Mouse (Mus musculus) embryonic facial prominence, embryonic 15.5 days (tissue): Measurements from ENCODE around the gene Rpp25l. TPM values are rescaled to one million over a fixed set of nuclear protein-coding genes. Genes with fewer than 3 reads are reported as not detected.

ENCODE experiments used
- ATAC-seq: fragments of 200-750 bp; cut with Nextera tagmentation; 2 replicates; pipeline ENCODE4 v1.8.0; 2017; ENCODE audit warnings: low read depth, moderate TSS enrichment; ENCODE audit not compliant: insufficient number of reproducible peaks, low FRiP score, low TSS enrichment
- H3K27ac ChIP-seq: fragments of 300-500 bp; sonication (generic); replicated peaks from 2 replicates; pipeline ENCODE4 v1.5.1; 2015; ENCODE audit warnings: mild to moderate bottlenecking, inconsistent platforms
- H3K27me3 ChIP-seq: fragments of 300-500 bp; sonication (generic); 2 replicates; pipeline ENCODE4 v1.6.1; 2015; ENCODE audit warnings: inconsistent platforms
- H3K36me3 ChIP-seq: fragments of 300-500 bp; sonication (generic); 2 replicates; pipeline ENCODE4 v1.6.1; 2015; ENCODE audit warnings: mild to moderate bottlenecking, inconsistent platforms
- H3K4me1 ChIP-seq: fragments of 300-500 bp; sonication (generic); 2 replicates; pipeline ENCODE4 v1.6.1; 2015; ENCODE audit warnings: inconsistent platforms
- H3K4me2 ChIP-seq: fragments of 300-500 bp; sonication (generic); replicated peaks from 2 replicates; pipeline ENCODE4 v1.6.1; 2015; ENCODE audit warnings: mild to moderate bottlenecking, inconsistent platforms
- H3K4me3 ChIP-seq: fragments of 300-500 bp; sonication (generic); replicated peaks from 2 replicates; pipeline ENCODE4 v1.5.1; 2015; ENCODE audit warnings: mild to moderate bottlenecking, inconsistent platforms
- H3K9ac ChIP-seq: fragments of 300-500 bp; sonication (generic); 2 replicates; pipeline ENCODE4 v1.6.1; 2015; ENCODE audit warnings: inconsistent platforms
- H3K9me3 ChIP-seq: fragments of 300-500 bp; sonication (generic); replicated peaks from 2 replicates; pipeline ENCODE4 v1.6.1; 2016; ENCODE audit warnings: inconsistent platforms
- WGBS: fragments of 180-500 bp; shearing (Covaris S2); methylation state at CpG from one replicate; pipeline ENCODE4 v1.1.7; 2015; 5-methylcytosine and 5-hydroxymethylcytosine counted together
- polyA plus RNA-seq: library from polyadenylated mRNA; unstranded; fragments of >200 nt; fragmentation: Nextera tagmentation; extraction: Ambion mirVana; gene quantifications from 2 replicates; pipeline ENCODE4 v1.2.1, GENCODE M21; 2015

Gene Rpp25l
- polyA plus RNA-seq, 1 experiment from 2014 or later, result 70.0 TPM

DNA sequence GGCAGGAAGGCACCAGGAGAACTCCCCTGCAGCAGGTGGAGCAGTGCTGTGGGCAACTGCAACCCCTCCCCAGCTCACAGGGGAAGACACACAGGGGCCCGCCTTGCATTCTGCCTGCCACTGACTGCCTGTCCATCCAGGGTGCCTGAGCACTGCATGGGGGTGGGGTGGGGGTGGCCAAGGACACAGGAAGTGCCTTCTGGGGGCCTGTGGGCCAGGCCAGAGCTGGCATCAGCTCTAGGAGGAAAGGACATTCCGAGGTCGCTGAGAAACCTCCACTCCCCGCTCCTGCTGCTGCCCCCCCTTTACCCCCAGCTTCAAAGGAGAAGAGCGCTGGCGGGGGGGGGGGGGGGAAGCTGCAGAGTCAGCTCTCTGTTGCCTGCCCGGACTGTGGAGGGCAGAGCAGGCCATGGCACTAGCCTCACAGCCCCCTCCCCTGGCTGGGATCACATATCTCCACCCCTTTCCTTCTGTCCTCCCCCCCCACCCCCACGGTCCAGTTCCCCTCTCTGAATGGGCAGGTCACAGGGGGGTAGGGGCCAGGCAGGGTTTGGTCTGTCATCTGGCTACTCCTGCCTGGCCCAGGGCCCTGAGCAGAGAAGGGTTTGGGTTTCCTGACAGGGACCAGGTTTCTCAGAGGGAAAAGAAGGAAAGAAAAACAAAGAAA lies 48.2 kb downstream of the Rpp25l start:
- no peaks in the 10 kb centered on the region for H3K9me3 ChIP-seq
- 8% methylated on average over 7 of the region's 8 CpGs for WGBS
- no peaks in the 10 kb centered on the region for H3K36me3 ChIP-seq
- H3K27me3 ChIP-seq, result no peaks in the 10 kb centered on the region
- H3K27ac ChIP-seq, result no peak overlapping the region
- H3K4me2 ChIP-seq, result no peak overlapping the region
- no peak overlapping the region for H3K9ac ChIP-seq
- H3K4me1 ChIP-seq, result peaks cover 35% of the 10 kb centered on the region
- no peak overlapping the region for H3K4me3 ChIP-seq
- no peak for ATAC-seq

DNA sequence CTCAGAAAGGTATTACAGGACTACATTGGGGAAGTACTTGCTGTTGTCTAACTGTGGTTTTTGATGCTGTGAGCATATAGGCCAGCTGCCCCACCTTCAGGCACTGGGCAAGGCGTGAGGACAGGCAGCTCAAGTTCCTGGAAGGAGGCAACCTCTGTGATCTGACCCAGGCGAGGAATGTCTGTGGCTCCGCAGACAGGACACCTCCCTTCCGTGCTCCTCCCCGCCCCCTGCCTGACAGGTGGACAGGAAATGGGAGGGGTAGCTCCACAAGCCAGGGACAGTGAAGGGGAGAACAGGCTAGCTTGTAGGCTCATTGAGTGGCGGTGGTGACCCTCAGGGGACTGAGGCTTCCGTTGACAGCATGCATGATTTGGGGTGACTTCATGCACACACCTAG lies 48.8 kb downstream of the Rpp25l start:
- Histone ChIP-seq H3K4me3 (no peak overlapping the region), H3K9me3 (no peaks in the 10 kb centered on the region), H3K27me3 (no peaks in the 10 kb centered on the region), H3K27ac (no peak overlapping the region), H3K9ac (no peak overlapping the region), H3K4me2 (no peak overlapping the region), H3K4me1 (peaks cover 35% of the 10 kb centered on the region), H3K36me3 (no peaks in the 10 kb centered on the region)
- no peak for ATAC-seq
- 33% methylated on average over 7 of the region's 7 CpGs for WGBS

DNA sequence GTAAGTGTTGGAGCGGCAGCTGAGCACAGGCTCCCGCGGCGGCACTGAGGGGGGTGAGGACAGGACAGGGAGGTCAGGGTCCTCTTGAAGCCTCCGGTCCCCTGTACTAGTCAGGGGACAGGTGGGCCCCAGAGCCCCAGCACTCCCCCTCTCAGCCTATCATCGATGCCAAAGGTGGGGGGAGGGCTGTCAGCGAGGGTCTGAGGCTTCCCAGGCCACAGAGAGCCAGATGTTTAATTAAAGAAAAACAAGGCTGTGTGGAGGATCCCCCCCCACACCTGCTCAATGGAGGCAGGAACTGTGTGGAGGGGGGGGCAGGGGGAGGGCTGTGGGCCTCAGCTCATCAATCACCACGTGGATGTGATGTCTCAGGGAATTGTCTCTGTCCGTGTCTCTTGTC lies 49.7 kb downstream of the Rpp25l start:
- Histone ChIP-seq H3K9ac (no peak overlapping the region), H3K36me3 (no peaks in the 10 kb centered on the region), H3K4me1 (peaks cover 43% of the 10 kb centered on the region), H3K4me2 (no peak overlapping the region), H3K27ac (no peak overlapping the region), H3K9me3 (no peaks in the 10 kb centered on the region), H3K4me3 (no peak overlapping the region), H3K27me3 (peaks cover 2% of the 10 kb centered on the region; the same call in 1 of the 2 replicates)
- ATAC-seq, result no peak
- 46% methylated on average over 9 of the region's 9 CpGs for WGBS

DNA sequence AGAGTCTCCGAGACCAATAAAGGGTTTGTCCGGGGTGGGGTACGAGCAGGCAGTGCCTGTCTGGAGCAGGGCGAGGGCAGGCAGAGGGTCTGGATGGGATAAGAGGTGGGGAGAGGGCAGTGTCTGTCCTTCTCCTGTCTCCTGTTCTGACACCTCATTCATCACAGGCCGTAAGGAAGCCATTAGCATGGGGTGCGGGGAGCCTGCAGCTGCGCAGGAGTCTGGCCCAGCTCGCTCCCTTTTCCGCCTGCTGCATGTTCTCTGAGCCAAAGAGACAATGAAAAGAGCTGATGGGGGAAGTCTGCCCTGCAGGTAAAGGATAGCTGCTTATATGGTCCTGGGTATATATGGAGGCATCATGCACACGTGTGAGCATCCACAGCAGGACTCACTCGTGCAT lies 50.6 kb downstream of the Rpp25l start:
- WGBS, result 67% methylated on average over 11 of the region's 11 CpGs

More for the DNA sequence above, 50.6 kb downstream of the Rpp25l start:
- Histone ChIP-seq H3K9me3 (no peaks in the 10 kb centered on the region), H3K4me2 (no peak overlapping the region), H3K4me1 (peaks cover 50% of the 10 kb centered on the region), H3K27me3 (peaks cover 7% of the 10 kb centered on the region; the same call in 1 of the 2 replicates), H3K27ac (no peak overlapping the region), H3K4me3 (no peak overlapping the region), H3K36me3 (no peaks in the 10 kb centered on the region), H3K9ac (no peak overlapping the region)
- no peak for ATAC-seq

Other genes starting within 250 kb of the Rpp25l start
- gene Kif24, start 248.6 kb downstream of the Rpp25l start, polyA plus RNA-seq, result 7.3 and 8.9 TPM in 2 replicates
- gene Nudt2, start 248.4 kb downstream of the Rpp25l start, polyA plus RNA-seq, result 47.0 and 47.1 TPM in 2 replicates
- 7.6 and 7.7 TPM in 2 replicates for gene AI464131, start 210.5 kb downstream of the Rpp25l start, polyA plus RNA-seq
- gene 1110017D15Rik, start 196.2 kb downstream of the Rpp25l start, polyA plus RNA-seq, result 15.1 and 31.4 TPM in 2 replicates
- 3.2 and 3.6 TPM in 2 replicates for gene Fam219a, start 144.0 kb downstream of the Rpp25l start, polyA plus RNA-seq
- 3.3 and 4.6 TPM in 2 replicates for gene Dnaic1, start 143.8 kb downstream of the Rpp25l start, polyA plus RNA-seq
- 23.8 and 27.3 TPM in 2 replicates for gene Enho, start 73.2 kb downstream of the Rpp25l start, polyA plus RNA-seq
- 16.2 and 19.0 TPM in 2 replicates for gene Cntfr, start 16.4 kb downstream of the Rpp25l start, polyA plus RNA-seq
- gene Il11ra1, start 13.5 kb downstream of the Rpp25l start, polyA plus RNA-seq, result 407 and 429 TPM in 2 replicates
- 139 and 146 TPM in 2 replicates for gene Dctn3, start 9.6 kb upstream of the Rpp25l start, polyA plus RNA-seq
- gene Arid3c, start 17.6 kb upstream of the Rpp25l start, polyA plus RNA-seq, result 0.12 and 0.16 TPM in 2 replicates
- gene Galt, start 41.7 kb upstream of the Rpp25l start, polyA plus RNA-seq, result 41.4 and 45.5 TPM in 2 replicates
- 75.9 and 79.7 TPM in 2 replicates for gene Sigmar1, start 42.6 kb upstream of the Rpp25l start, polyA plus RNA-seq
- gene Ccl27a, start 60.7 kb upstream of the Rpp25l start, polyA plus RNA-seq, result 36.5 and 43.8 TPM in 2 replicates
- gene Gm21541, start 190.1 kb upstream of the Rpp25l start, polyA plus RNA-seq, result 39.2 and 41.8 TPM in 2 replicates
- gene Gm20878, start 228.0 kb upstream of the Rpp25l start, polyA plus RNA-seq, result 2.6 and 3.7 TPM in 2 replicates